Comparison of ENCODE assay signal across 27 mouse cellular contexts in genomic region chr2:44344861-44345260, GRCm38 (mm10).
A peak's percentile ranks its signal among the peaks of the same experiment; 100 is the strongest.
DNase-seq lines count a peak whose midpoint lies in the region; ATAC-seq and TF ChIP-seq lines count a peak whose summit lies in the region.
"Had no signal": no experiment of that assay in that cellular context is flagged by ENCODE, and none has a peak within 500 bp of the region (broad histone marks: within the 10 kb centered on the region; RNA-seq: fewer than 3 reads in every experiment).

No protein-coding gene starts in this region.

- H3K4me3 ChIP-seq in CH12.LX (replicated peaks in 1 of 3; ENCODE audit: low read depth in 2 of 3, low read length in 2 of 3, poor library complexity in 1 of 3) = peak overlapping the region; percentile 4 to 26 (median 18)
- H3K4me3 ChIP-seq: embryonic facial prominence, embryonic 12.5 days; embryonic facial prominence, embryonic 15.5 days; erythroblast, embryonic 14.5 days; forebrain, embryonic 12.5 days; forebrain, embryonic 15.5 days; heart, adult 2 months; hindbrain, embryonic 10.5 days; hindbrain, embryonic 13.5 days had no signal

- H3K4me1 ChIP-seq in CH12.LX (ENCODE audit: control insufficient read depth in 1 of 2, insufficient read depth in 2 of 2) = peaks cover 30 to 39% of the 10 kb centered on the region in 2 experiments
- H3K4me1 ChIP-seq: forebrain, embryonic 12.5 days; hindbrain, embryonic 10.5 days had no signal

- no peaks in the 10 kb centered on the region for H3K9me3 ChIP-seq in CH12.LX (replicated peaks; ENCODE audit: low read length)
- H3K9me3 ChIP-seq: embryonic facial prominence, embryonic 12.5 days; embryonic facial prominence, embryonic 15.5 days; forebrain, embryonic 12.5 days; forebrain, embryonic 15.5 days; hindbrain, embryonic 10.5 days; hindbrain, embryonic 13.5 days had no signal

- H3K4me2 ChIP-seq in CH12.LX (ENCODE audit: insufficient read depth, low read depth, poor library complexity, severe bottlenecking) = peak overlapping the region; percentile 96
- H3K4me2 ChIP-seq: embryonic facial prominence, embryonic 12.5 days; embryonic facial prominence, embryonic 15.5 days; forebrain, embryonic 12.5 days; forebrain, embryonic 15.5 days; heart, embryonic 11.5 days; hindbrain, embryonic 13.5 days had no signal

- no peaks in the 10 kb centered on the region for H3K79me2 ChIP-seq in CH12.LX (replicated peaks; ENCODE audit: control insufficient read depth, extremely low read depth, insufficient read depth, poor library complexity, severe bottlenecking)

- TF ChIP-seq POLR2A in CH12.LX (IDR thresholded peaks at IDR 0.05; ENCODE audit: low read depth, low read length) = peak; percentile 49; the same call in 1 of the 2 replicates

- peak overlapping the region; percentile 100 for H3K27ac ChIP-seq in CH12.LX (ENCODE audit: insufficient read depth, low read depth)
- H3K27ac ChIP-seq: embryonic facial prominence, embryonic 12.5 days; embryonic facial prominence, embryonic 15.5 days; forebrain, embryonic 12.5 days; forebrain, embryonic 15.5 days; heart, adult 2 months; hindbrain, embryonic 10.5 days; hindbrain, embryonic 13.5 days had no signal

- no peaks in the 10 kb centered on the region for H3K27me3 ChIP-seq in CH12.LX (replicated peaks)
- H3K27me3 ChIP-seq: embryonic facial prominence, embryonic 12.5 days; embryonic facial prominence, embryonic 15.5 days; forebrain, embryonic 12.5 days; forebrain, embryonic 15.5 days; hindbrain, embryonic 13.5 days had no signal

- H3K9ac ChIP-seq in CH12.LX (ENCODE audit: insufficient read depth, low read depth) = peak overlapping the region; percentile 85
- H3K9ac ChIP-seq: embryonic facial prominence, embryonic 12.5 days; embryonic facial prominence, embryonic 15.5 days; forebrain, embryonic 12.5 days; forebrain, embryonic 15.5 days; hindbrain, embryonic 13.5 days had no signal

- peak; percentile 67 for DNase-seq in CD4-positive helper T cell, adult 2 months (ENCODE audit: low read depth, low spot score)
- peak; percentile 93 for DNase-seq in CH12.LX (ENCODE audit: extremely low read depth)
- DNase-seq in spleen, adult 18-20 months = no peak
- DNase-seq in heart, adult 9 months (ENCODE audit: low spot score in 2 of 2) = no peak
- DNase-seq: adrenal gland, postnatal 10 days; adrenal gland, postnatal 36 days; B cell, adult 2 months; cerebellum, adult 18-20 months; cerebellum, adult 9-11 months; cerebellum, postnatal 25 days; gastrocnemius, postnatal 10 days; gastrocnemius, postnatal 36 days; heart, adult 2 months; heart, postnatal 36 days; kidney, adult 2 months had no signal

- peak; percentile 84 for ATAC-seq in inflammation-experienced regulatory T-cells, adult 6 months
- ATAC-seq in erythroblast, adult 5-6 weeks (replicated peaks; ENCODE audit: low FRiP score, poor library complexity, severe bottlenecking) = no peak
- ATAC-seq: forebrain, embryonic 15.5 days; hindbrain, embryonic 16.5 days; intestine, postnatal 0 days had no signal

- dilution Hi-C loops in CH12.LX (cut with MboI; ENCODE audit: extremely low pct_ligation_motif_present, extremely low pct_unique_long_range_greater_than_20kb, low sequenced_read_pairs) = no loop called here

- TF ChIP-seq CTCF in CH12.LX (conservative IDR thresholded peaks at IDR 0.05 in 1 of 2, IDR thresholded peaks at IDR 0.05 in 1 of 2; ENCODE audit: low read depth in 2 of 2, low read length in 2 of 2) = no peak

- TF ChIP-seq EP300 in CH12.LX (IDR thresholded peaks at IDR 0.05; ENCODE audit: low read length) = peak; percentile 72

- in situ Hi-C loops in CH12.LX (cut with MboI; ENCODE audit: low pct_ligation_motif_present, low pct_unique_long_range_greater_than_20kb, low sequenced_read_pairs) = loop anchor here (25.0 kb wide), 1 partner anchor 608 kb away; the partner anchor contains the start of gene Arhgap15

- TF ChIP-seq RAD21 in CH12.LX (IDR thresholded peaks at IDR 0.05; ENCODE audit: low read depth, low read length) = no peak; the same call in 1 of the 2 replicates

- no peaks in the 10 kb centered on the region for H3K36me3 ChIP-seq in CH12.LX (replicated peaks in 1 of 2; ENCODE audit: control insufficient read depth in 1 of 2, insufficient read depth in 1 of 2, low read length in 1 of 2)
- H3K36me3 ChIP-seq: embryonic facial prominence, embryonic 12.5 days; embryonic facial prominence, embryonic 15.5 days; forebrain, embryonic 12.5 days; forebrain, embryonic 15.5 days; hindbrain, embryonic 10.5 days; hindbrain, embryonic 13.5 days had no signal

TF ChIP-seq in CH12.LX, 34 proteins besides CTCF, POLR2A, EP300 and RAD21:
- TF ChIP-seq BHLHE40 (IDR thresholded peaks at IDR 0.05; ENCODE audit: low read depth, low read length) = no peak; the same call in 1 of the 2 replicates
- TF ChIP-seq NELFE (IDR thresholded peaks at IDR 0.05; ENCODE audit: low read depth, low read length) = no peak
- no peak for TF ChIP-seq ZKSCAN1 (IDR thresholded peaks at IDR 0.05; ENCODE audit: borderline replicate concordance, low read depth, low read length)
- no peak for TF ChIP-seq ELF1 (IDR thresholded peaks at IDR 0.05; ENCODE audit: low read depth, low read length)
- no peak for TF ChIP-seq POLR2AphosphoS2 (IDR thresholded peaks at IDR 0.05; ENCODE audit: low read depth, low read length)
- no peak for TF ChIP-seq ZMIZ1 (IDR thresholded peaks at IDR 0.05; ENCODE audit: low read depth, low read length)
- peak; percentile 94 for TF ChIP-seq MAX (IDR thresholded peaks at IDR 0.05; ENCODE audit: low read length)
- no peak; the same call in 1 of the 2 replicates for TF ChIP-seq MXI1 (IDR thresholded peaks at IDR 0.05; ENCODE audit: low read depth, low read length)
- TF ChIP-seq MAFK (IDR thresholded peaks at IDR 0.05; ENCODE audit: insufficient replicate concordance, low read length) = no peak
- TF ChIP-seq SIN3A (IDR thresholded peaks at IDR 0.05; ENCODE audit: low read length) = no peak
- no peak for TF ChIP-seq ZC3H11A (IDR thresholded peaks at IDR 0.05; ENCODE audit: low read depth, low read length)
- peak; percentile 95 for TF ChIP-seq IRF4 (IDR thresholded peaks at IDR 0.05; ENCODE audit: low read depth, low read length)
- TF ChIP-seq KAT2A (IDR thresholded peaks at IDR 0.05; ENCODE audit: insufficient replicate concordance, low read length) = no peak
- no peak for TF ChIP-seq MEF2A (IDR thresholded peaks at IDR 0.05; ENCODE audit: borderline replicate concordance, low read depth, low read length)
- no peak for TF ChIP-seq CHD2 (IDR thresholded peaks at IDR 0.05; ENCODE audit: low read length)
- no peak for TF ChIP-seq ZNF384 (IDR thresholded peaks at IDR 0.05; ENCODE audit: low read depth, low read length)
- TF ChIP-seq JUND (conservative IDR thresholded peaks at IDR 0.05; ENCODE audit: low read depth, low read length) = peak; percentile 89
- TF ChIP-seq JUN (IDR thresholded peaks at IDR 0.05; ENCODE audit: insufficient read depth, low read depth, low read length) = peak; percentile 89
- TF ChIP-seq E2F4 (IDR thresholded peaks at IDR 0.05; ENCODE audit: insufficient replicate concordance, low read depth, low read length) = no peak
- TF ChIP-seq HCFC1 (IDR thresholded peaks at IDR 0.05; ENCODE audit: low read depth, low read length) = no peak
- TF ChIP-seq USF1 (IDR thresholded peaks at IDR 0.05; ENCODE audit: low read depth, low read length) = no peak
- no peak for TF ChIP-seq NRF1 (IDR thresholded peaks at IDR 0.05; ENCODE audit: low read depth, low read length)
- no peak for TF ChIP-seq MAZ (IDR thresholded peaks at IDR 0.05; ENCODE audit: low read depth, low read length)
- TF ChIP-seq ETS1 (conservative IDR thresholded peaks at IDR 0.05; ENCODE audit: low read depth, low read length) = peak; percentile 78; the same call in 1 of the 2 replicates
- no peak for TF ChIP-seq UBTF (IDR thresholded peaks at IDR 0.05; ENCODE audit: low read depth, low read length)
- TF ChIP-seq MYC (IDR thresholded peaks at IDR 0.05; ENCODE audit: low read depth, low read length) = peak; percentile 87
- no peak for TF ChIP-seq PAX5 (IDR thresholded peaks at IDR 0.05; ENCODE audit: low read length)
- TF ChIP-seq SMC3 (IDR thresholded peaks at IDR 0.05; ENCODE audit: low read depth, low read length) = no peak
- no peak for TF ChIP-seq CHD1 (IDR thresholded peaks at IDR 0.05; ENCODE audit: low read depth, low read length)
- no peak for TF ChIP-seq TBP (conservative IDR thresholded peaks at IDR 0.05; ENCODE audit: low read depth, low read length)
- TF ChIP-seq USF2 (conservative IDR thresholded peaks at IDR 0.05; ENCODE audit: low read depth, low read length) = no peak
- TF ChIP-seq RCOR1 (conservative IDR thresholded peaks at IDR 0.05; ENCODE audit: low read depth, low read length) = no peak
- peak; percentile 46; the same call in 1 of the 2 replicates for TF ChIP-seq TCF12 (IDR thresholded peaks at IDR 0.05; ENCODE audit: low read depth, low read length)
- TF ChIP-seq GABPA (IDR thresholded peaks at IDR 0.05; ENCODE audit: insufficient replicate concordance, low read depth, low read length) = no peak

Comparison
In these comparisons a context has a peak if more than half of its experiments do, and no peak if none do; other contexts are left out.
1. DNase-seq: peak in CD4-positive helper T cell, adult 2 months (single experiment) and CH12.LX (single experiment); none in spleen, adult 18-20 months (0 of 2) and heart, adult 9 months (0 of 2).